Mouse (Mus musculus): Measurements from ENCODE around the gene Rdh11. TPM values are rescaled to one million over a fixed set of nuclear protein-coding genes. Genes with fewer than 3 reads are reported as not detected.
"Not testable (repeated sequence)": the region's sequence is repeated elsewhere in the genome, so short reads cannot be mapped to it uniquely, and the experiment has no call there.

The Rdh11 gene
- polyA plus RNA-seq (2015; fragmentation: Nextera tagmentation; extraction: Ambion mirVana), result 35.2 and 36.3 TPM in 2 replicates

- no peak for ATAC-seq (ENCODE audit: low FRiP score, low read depth)
- H3K27me3 ChIP-seq, result no peaks in the 10 kb centered on the region
- H3K36me3 ChIP-seq, result peaks cover 13% of the 10 kb centered on the region; the same call in 1 of the 2 replicates
- H3K4me1 ChIP-seq (replicated peaks), result peaks cover 29% of the 10 kb centered on the region
- WGBS, result 62% methylated on average over 6 of the region's 6 CpGs
- H3K9me3 ChIP-seq, result no peaks in the 10 kb centered on the region
- H3K4me3 ChIP-seq, result peak within 1 kb of the TSS; percentile 57
- H3K27ac ChIP-seq (replicated peaks), result peak within 1 kb of the TSS; percentile 84
- peak within 1 kb of the TSS; percentile 71 for H3K4me2 ChIP-seq
- peak within 1 kb of the TSS; percentile 59 for H3K9ac ChIP-seq
These were observed at the start of gene Rdh11 for GRCm38 (mm10) chr12:79192193-79192592. TSS of gene Rdh11 (minus strand) at chr12:79192293.

DNA sequence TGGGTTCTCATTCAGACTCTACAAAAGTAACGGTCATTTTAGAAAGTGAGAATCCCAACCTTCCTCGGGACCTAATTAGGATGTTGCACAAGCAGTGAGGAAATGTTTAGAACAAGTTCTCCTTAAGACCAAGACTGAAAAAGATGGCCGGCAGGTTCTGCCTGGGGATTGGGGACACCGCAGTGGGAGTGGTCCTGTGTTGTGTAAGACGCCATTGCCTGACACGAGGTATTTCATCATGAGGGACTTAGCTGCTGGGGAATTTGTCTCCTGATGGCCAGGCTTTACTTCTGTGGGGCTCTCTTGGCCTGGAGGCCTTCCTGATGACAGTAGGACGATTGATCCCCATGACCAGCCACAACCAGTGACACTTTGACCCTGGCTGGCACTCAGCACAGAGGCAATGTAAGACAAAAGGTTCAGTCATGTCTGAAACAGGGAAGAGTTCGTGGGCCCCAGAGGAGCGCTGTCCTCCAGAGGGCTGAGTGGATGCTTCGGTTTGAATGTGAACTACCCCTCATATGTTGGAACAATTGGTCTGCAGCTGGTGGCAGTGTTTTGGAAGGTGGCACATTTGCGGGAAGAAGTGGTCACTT is 43.5 kb upstream of the Rdh11 start:
- Histone ChIP-seq H3K27me3 (no peaks in the 10 kb centered on the region), H3K27ac (replicated peaks) (no peak overlapping the region), H3K4me3 (no peak overlapping the region), H3K4me1 (replicated peaks) (no peaks in the 10 kb centered on the region), H3K36me3 (peaks cover 45% of the 10 kb centered on the region), H3K9me3 (no peaks in the 10 kb centered on the region), H3K4me2 (no peak overlapping the region), H3K9ac (no peak overlapping the region)
- 55% methylated on average over 11 of the region's 11 CpGs for WGBS
- no peak for ATAC-seq (ENCODE audit: low FRiP score, low read depth)

DNA sequence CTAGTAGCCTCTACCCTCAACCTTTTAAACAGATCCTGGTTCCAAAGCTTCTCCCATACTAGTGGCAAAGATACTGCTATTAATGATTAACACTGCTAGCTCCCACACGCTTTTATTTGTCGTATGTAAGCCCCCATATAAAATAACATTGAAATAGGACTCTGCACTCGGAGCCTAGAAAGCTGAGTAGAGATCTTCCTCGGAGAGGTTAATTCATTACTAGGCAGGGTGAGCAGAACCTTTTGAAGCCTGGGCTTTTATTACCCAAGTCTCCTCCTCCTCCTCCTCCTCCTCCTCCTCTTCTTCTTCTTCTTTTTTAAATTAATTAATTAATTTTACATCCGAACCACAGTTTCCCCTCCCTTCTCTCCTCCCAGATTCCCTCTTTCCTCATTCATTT is 25.4 kb upstream of the Rdh11 start:
- no peak overlapping the region for H3K27ac ChIP-seq (replicated peaks)
- no peak for ATAC-seq (ENCODE audit: low FRiP score, low read depth)
- no peak overlapping the region for H3K4me2 ChIP-seq
- no peaks in the 10 kb centered on the region for H3K36me3 ChIP-seq
- H3K9me3 ChIP-seq, result no peaks in the 10 kb centered on the region
- WGBS, result 56% methylated on average over 5 of the region's 5 CpGs
- H3K4me3 ChIP-seq, result no peak overlapping the region
- H3K9ac ChIP-seq, result no peak overlapping the region
- H3K27me3 ChIP-seq, result no peaks in the 10 kb centered on the region
- H3K4me1 ChIP-seq (replicated peaks), result no peaks in the 10 kb centered on the region

DNA sequence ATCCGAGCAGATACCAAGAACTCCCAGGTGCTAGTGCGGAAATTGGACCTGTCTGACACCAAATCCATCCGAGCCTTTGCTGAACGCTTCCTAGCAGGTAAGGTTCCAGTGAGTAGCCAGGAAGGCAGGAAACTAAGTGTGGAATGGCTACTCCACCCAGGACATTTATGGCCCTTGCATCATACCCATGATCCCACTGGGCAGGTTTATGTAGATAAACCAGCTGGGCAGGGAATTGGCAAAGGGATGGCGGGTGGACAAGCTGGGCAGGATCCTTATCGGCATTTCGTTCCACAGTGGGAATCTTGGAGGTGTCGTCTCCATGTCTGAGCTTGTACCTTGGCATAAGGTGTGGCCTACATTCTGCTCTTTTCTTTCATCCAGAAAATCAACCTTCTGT is 19.4 kb upstream of the Rdh11 start:
- H3K4me1 ChIP-seq (replicated peaks), result peaks cover 6% of the 10 kb centered on the region; the same call in 1 of the 2 replicates

GRCm38 (mm10) chr12:79208703-79209464 is 16.8 kb upstream of the Rdh11 start, which contains the start of gene Rdh12:
TSS of gene Rdh12 (plus strand) at chr12:79208914.
- ATAC-seq (ENCODE audit: low FRiP score, low read depth), result peak; percentile 59; the same call in 1 of the 2 replicates
- H3K36me3 ChIP-seq, result no peaks in the 10 kb centered on the region
- no peak within 1 kb of the TSS for H3K27ac ChIP-seq (replicated peaks)
- peak within 1 kb of the TSS; percentile 55 for H3K4me2 ChIP-seq
- 6% methylated on average over 13 of the region's 13 CpGs for WGBS
- peaks cover 6% of the 10 kb centered on the region; the same call in 1 of the 2 replicates for H3K4me1 ChIP-seq (replicated peaks)
- H3K27me3 ChIP-seq, result no peaks in the 10 kb centered on the region
- no peak within 1 kb of the TSS for H3K9ac ChIP-seq
- H3K9me3 ChIP-seq, result no peaks in the 10 kb centered on the region
- H3K4me3 ChIP-seq, result peak within 1 kb of the TSS; percentile 41

More for the DNA sequence above, 19.4 kb upstream of the Rdh11 start:
- Histone ChIP-seq H3K9me3 (no peaks in the 10 kb centered on the region), H3K27me3 (no peaks in the 10 kb centered on the region), H3K36me3 (no peaks in the 10 kb centered on the region), H3K27ac (replicated peaks) (no peak overlapping the region), H3K4me2 (no peak overlapping the region), H3K4me3 (no peak overlapping the region), H3K9ac (no peak overlapping the region)
- 89% methylated on average over 8 of the region's 8 CpGs for WGBS
- no peak for ATAC-seq (ENCODE audit: low FRiP score, low read depth)

GRCm38 (mm10) chr12:79201882-79202281 is 9.8 kb upstream of the Rdh11 start:
- H3K4me1 ChIP-seq (replicated peaks), result no peaks in the 10 kb centered on the region
- H3K9me3 ChIP-seq, result no peaks in the 10 kb centered on the region
- H3K4me2 ChIP-seq, result no peak overlapping the region
- no peak overlapping the region for H3K4me3 ChIP-seq
- H3K27me3 ChIP-seq, result no peaks in the 10 kb centered on the region
- no peak overlapping the region for H3K9ac ChIP-seq
- no peak overlapping the region for H3K27ac ChIP-seq (replicated peaks)
- ATAC-seq (ENCODE audit: low FRiP score, low read depth), result no peak
- 76% methylated on average over 3 of the region's 3 CpGs for WGBS
- no peaks in the 10 kb centered on the region for H3K36me3 ChIP-seq

DNA sequence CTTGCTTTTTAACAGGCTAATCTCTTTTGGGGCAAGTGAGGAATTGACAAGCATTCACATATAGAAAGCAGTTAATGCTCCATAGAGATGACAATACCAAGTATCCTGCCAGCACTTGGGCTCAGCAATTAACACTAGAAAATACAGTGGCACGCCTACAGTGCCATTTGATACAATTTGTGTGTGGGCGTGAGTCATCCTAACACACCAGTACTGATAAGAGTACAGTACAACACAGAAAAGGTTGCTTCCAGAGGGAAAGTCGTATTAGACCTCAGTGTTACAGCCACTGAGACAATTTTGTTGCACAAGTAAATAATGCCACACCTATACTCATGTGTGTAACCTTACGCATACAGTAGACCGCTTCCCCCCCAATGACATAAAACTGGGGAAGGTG is 5.0 kb upstream of the Rdh11 start:
- Histone ChIP-seq H3K27me3 (no peaks in the 10 kb centered on the region), H3K9ac (no peak overlapping the region), H3K9me3 (no peaks in the 10 kb centered on the region), H3K36me3 (no peaks in the 10 kb centered on the region), H3K4me3 (no peak overlapping the region), H3K4me1 (replicated peaks) (peaks cover 1% of the 10 kb centered on the region), H3K4me2 (no peak overlapping the region), H3K27ac (replicated peaks) (no peak overlapping the region)
- WGBS, result 89% methylated on average over 5 of the region's 5 CpGs
- ATAC-seq (ENCODE audit: low FRiP score, low read depth), result no peak

GRCm38 (mm10) chr12:79193441-79193840 is 1.3 kb upstream of the Rdh11 start:
- Histone ChIP-seq H3K4me3 (no peak overlapping the region), H3K9me3 (no peaks in the 10 kb centered on the region), H3K27me3 (no peaks in the 10 kb centered on the region), H3K4me2 (no peak overlapping the region), H3K4me1 (replicated peaks) (peaks cover 29% of the 10 kb centered on the region), H3K27ac (replicated peaks) (no peak overlapping the region), H3K36me3 (peaks cover 1% of the 10 kb centered on the region; the same call in 1 of the 2 replicates), H3K9ac (no peak overlapping the region)
- ATAC-seq (ENCODE audit: low FRiP score, low read depth), result no peak
- 6% methylated on average over 3 of the region's 3 CpGs for WGBS

- Histone ChIP-seq H3K27ac (replicated peaks) (peak overlapping the region; percentile 84), H3K27me3 (no peaks in the 10 kb centered on the region), H3K9ac (peak overlapping the region; percentile 59), H3K9me3 (no peaks in the 10 kb centered on the region), H3K4me2 (peak overlapping the region; percentile 71), H3K4me3 (peak overlapping the region; percentile 57), H3K36me3 (peaks cover 17% of the 10 kb centered on the region; the same call in 1 of the 2 replicates), H3K4me1 (replicated peaks) (peaks cover 29% of the 10 kb centered on the region)
- WGBS, result 5% methylated on average over 14 of the region's 14 CpGs
- peak; percentile 85 for ATAC-seq (ENCODE audit: low FRiP score, low read depth)
These were observed 392 bp downstream of the Rdh11 start for GRCm38 (mm10) chr12:79191701-79192100.

DNA sequence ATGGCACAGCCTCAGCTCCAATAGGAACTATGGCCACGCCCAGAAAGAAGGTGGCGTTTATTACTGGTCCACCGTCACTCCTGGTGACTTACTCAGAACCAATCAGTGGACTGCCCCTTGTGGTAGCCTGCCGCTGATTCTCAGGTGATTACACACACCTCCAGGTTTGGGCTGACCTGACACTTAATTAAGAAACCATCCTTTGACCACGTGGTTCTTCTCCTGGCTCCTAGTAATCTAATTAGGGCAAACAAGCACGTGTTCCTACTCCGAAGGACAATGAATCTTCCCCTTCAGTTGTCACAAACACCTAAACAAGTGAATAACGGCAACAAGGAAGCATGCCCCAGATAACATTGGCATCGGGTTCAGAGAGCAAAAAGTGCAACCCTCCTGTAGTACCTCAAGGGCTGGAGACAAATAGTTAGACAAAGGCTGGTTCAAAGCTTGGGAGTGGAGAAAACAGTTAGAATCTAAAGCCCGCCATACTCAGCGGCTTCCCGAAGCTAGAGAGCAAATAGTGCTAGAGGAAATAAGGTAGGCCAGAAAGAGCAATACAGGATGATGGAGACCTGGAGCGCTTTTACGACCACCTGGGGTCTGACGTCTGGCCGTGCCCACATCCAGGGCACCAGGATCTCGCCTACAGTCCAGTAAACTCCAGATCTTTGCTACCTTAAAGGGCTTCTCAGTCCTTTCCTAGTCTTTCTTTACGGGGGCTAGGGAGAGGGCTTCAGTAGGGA is 991 bp downstream of the Rdh11 start:
- Histone ChIP-seq H3K4me2 (peak overlapping the region; percentile 71), H3K4me3 (peak overlapping the region; percentile 57), H3K4me1 (replicated peaks) (peaks cover 29% of the 10 kb centered on the region), H3K9ac (peak overlapping the region; percentile 59), H3K27me3 (no peaks in the 10 kb centered on the region), H3K36me3 (peaks cover 22% of the 10 kb centered on the region), H3K9me3 (no peaks in the 10 kb centered on the region), H3K27ac (replicated peaks) (peak overlapping the region; percentile 84)
- ATAC-seq (ENCODE audit: low FRiP score, low read depth), result peak; percentile 96
- 1% methylated on average over 18 of the region's 18 CpGs for WGBS

DNA sequence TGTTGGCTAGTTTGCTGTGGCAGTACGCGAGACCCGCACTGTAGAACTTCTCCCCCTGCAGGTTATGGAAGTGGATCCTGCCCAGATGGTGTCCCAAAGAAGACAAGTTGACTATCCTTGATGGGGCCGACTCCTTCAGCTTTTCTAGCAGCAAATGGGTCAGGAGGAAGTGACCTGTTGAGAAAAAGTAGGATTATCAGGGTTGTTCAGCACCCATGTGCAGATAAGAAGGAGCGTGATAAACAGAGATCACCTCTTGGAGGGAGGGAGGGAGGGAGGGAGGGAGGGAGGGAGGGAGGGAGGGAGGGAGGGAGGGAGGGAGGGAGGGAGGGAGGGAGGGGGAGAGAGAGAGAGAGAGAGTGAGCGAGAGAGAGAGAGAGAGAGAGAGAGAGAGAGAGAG is 6.9 kb downstream of the Rdh11 start:
- not testable (repeated sequence) for H3K4me2 ChIP-seq; H3K9ac ChIP-seq; H3K27me3 ChIP-seq; ATAC-seq (ENCODE audit: low FRiP score, low read depth); H3K27ac ChIP-seq (replicated peaks); H3K9me3 ChIP-seq; H3K4me3 ChIP-seq
- 92% methylated on average over 5 of the region's 6 CpGs for WGBS
- Histone ChIP-seq H3K4me1 (replicated peaks) (peaks cover 14% of the 10 kb centered on the region), H3K36me3 (peaks cover 71% of the 10 kb centered on the region)

DNA sequence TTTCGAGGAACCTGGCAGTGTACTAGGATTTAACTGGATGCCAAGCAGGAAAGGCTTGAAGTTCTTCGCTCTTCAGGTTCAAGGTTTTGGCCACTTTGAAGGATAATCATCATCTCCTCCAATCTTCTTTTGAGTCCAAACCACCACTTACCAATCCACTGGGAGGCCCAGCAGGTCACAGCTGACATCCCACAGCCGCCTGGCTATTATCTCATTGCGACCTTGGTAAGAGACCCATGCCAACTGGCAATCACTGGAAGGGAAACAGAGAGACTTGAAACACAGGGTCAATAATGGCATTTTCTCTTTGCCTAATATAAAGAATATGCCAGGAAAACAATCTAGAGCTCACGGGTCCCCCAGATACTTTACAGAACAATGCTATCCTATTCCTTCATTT is 16.1 kb downstream of the Rdh11 start:
- Histone ChIP-seq H3K9me3 (no peaks in the 10 kb centered on the region), H3K27ac (replicated peaks) (no peak overlapping the region), H3K27me3 (no peaks in the 10 kb centered on the region), H3K4me2 (no peak overlapping the region), H3K36me3 (peaks cover 22% of the 10 kb centered on the region), H3K9ac (no peak overlapping the region), H3K4me3 (no peak overlapping the region), H3K4me1 (replicated peaks) (peaks cover 7% of the 10 kb centered on the region)
- WGBS, result 88% methylated on average over 5 of the region's 5 CpGs
- no peak for ATAC-seq (ENCODE audit: low FRiP score, low read depth)

All from hindbrain, embryonic 15.5 days (tissue).